Mouse (Mus musculus) urinary bladder, postnatal 10 days (tissue): ENCODE data around the gene Ap5z1.

Source experiments
- DNase-seq: peaks from one replicate; pipeline ENCODE4 v3.0.0; 2022; ENCODE audit warnings: low spot score

Ap5z1 gene

DNA sequence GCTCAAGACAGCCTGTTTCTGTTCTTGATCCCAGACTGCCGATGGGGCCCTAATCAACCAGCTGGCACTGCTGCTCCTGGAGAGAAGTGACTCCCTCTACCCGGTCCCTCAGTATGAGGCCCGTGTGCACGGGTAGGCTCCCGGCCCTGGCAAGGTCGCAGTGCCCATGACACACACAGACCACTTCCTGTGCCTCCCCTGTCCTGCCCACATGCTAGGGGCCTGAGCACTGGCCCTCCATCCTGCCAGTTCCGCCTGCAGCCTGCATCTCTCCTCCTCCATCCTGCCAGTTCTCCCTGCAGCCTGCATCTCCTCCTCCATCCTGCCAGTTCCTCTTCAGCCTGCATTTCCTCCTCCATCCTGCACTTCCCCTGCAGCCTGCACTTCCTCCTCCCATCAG lies 11.9 kb downstream of the Ap5z1 start:
- DNase-seq = no peak

DNA sequence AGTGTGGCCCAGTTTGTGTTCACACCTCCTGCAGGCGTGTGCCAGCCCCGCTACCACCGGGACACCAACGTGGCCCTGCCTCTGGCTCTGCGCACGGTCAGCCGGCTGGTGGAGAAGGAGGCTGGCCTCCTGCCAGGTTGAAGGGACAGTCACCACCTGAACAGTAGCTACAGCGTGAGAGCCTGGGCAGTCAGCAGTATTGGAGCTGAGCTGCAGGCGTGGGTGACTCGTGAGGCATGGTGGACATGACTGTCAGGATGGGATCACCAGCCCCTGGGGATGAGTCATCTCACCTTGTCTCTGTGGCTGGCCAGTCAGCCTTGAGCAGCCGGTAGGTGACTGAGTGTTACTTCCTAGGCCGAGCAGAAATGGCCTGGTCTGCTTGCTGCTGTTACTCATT lies 13.6 kb downstream of the Ap5z1 start:
- DNase-seq = no peak

DNA sequence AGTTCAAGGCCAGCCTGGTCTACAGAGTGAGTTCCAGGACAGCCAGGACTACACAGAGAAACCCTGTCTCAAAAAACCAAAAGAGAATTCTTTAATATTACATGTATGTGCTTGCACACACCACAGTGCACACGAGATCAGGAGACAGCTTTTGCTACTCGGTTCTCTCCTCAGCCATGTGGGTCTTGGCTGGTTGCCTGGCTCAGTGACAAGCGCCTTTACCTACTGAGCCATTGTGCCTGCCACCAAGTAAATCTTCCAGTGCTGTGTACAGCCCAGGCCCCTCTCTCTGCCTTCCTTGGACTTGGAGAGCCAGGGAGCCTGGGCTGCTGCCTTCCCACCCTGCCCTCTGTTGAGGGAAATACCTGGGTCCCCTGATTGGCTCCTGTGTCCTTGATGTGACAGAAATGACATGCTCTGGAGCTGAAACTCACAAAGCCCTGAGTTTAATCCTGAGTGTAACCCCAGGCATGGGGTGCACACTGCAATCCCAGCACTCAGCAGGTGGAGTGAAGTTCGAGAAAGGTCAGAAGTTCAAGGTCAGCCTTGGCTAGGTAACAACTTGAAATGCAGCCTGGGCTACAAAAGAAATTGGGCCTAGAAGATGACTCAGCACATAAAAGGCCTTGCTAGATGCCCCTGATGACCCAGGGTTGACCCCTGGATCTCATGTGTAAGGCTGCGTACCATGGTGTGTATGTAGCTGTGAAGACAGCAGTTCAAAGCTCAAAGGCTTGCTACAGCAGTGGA lies 14.3 kb downstream of the Ap5z1 start:
- no peak for DNase-seq

DNA sequence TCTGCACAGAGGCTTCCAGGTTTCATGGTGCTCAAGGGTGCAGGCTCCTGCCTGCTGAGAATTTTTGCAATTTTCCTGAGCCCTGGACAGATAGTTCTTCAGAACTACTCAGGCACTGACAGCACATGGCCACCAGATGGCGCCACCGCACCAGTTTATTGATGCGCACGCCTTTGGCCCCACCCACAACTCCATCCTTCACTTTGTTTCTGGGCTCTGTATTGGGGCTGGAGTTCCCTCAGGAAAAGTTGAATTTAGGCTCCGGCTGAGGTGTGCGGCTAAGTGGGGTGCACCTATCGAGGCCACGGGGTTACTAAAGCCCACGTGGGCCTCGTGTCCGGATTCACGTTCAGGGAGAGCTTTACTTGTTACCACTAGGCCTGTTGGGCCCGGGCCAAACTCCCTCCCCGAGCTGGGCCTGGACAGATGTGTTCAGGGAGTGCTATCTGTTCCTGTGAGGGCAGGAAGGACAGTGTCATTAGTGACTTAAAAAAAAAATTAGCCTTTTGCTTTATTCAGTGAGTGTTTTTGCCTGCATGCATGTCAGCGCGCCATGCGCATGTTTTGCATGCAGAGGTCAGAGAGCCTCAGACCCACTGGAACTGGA lies 15.2 kb downstream of the Ap5z1 start:
- peak; percentile 50 for DNase-seq

DNA sequence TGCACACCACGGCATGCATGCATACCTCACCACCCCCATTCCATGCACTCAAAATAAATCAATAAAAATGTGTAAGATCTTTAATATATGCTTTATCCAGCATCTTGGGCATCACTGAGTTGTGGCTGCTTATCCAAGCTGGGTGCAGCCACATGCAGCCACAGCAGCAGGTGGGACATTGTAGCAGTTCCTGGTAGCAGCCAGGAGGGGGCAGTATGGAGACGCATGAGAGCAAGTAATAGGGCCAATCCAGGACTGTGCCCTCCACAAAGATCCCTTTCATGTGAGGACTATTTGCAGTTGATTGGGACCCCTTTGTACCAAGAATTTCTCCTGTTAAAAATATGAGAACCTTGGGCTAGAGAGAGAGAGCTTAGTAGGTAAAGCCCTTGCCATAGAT lies 18.8 kb downstream of the Ap5z1 start:
- no peak for DNase-seq

DNA sequence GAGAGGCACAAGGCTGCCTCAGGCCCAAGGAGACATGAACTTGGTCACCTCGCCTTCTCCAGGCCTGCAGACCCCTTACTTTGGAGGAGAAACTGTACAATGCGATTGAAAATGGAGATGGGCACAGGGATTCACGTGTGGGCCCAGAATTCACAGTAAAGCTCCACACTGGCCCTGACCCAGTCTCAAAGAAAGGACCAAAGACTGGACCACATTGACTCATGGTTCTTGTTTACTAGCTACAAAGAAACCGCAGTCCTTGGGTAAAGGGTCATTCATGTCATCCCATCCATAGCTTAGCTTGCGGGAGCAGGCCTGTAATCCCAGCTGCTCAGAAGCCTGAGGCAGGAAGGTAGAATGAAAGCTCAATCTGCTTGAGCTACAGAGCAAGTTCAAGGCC lies 19.8 kb downstream of the Ap5z1 start:
- no peak for DNase-seq

DNA sequence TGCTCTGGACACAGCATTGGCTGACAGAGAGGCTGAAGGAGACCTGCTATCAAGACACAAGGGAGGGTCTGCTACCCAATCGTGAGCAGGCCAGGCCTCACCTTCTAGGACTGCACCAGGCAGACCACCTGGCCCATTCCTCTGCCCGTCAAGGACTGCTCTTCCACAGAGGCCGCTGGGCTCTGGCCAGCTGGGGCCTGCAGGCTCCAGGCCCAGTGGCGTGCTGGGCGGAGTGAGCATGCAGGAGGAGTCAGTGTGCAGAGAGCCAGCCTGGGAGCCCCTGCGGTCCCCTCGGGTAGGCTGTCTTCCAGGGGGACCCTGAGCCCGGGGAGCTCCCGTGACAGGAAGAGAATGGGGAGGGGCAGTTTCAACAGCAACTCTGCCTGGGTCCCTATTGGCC lies 22.9 kb downstream of the Ap5z1 start:
- no peak for DNase-seq

DNA sequence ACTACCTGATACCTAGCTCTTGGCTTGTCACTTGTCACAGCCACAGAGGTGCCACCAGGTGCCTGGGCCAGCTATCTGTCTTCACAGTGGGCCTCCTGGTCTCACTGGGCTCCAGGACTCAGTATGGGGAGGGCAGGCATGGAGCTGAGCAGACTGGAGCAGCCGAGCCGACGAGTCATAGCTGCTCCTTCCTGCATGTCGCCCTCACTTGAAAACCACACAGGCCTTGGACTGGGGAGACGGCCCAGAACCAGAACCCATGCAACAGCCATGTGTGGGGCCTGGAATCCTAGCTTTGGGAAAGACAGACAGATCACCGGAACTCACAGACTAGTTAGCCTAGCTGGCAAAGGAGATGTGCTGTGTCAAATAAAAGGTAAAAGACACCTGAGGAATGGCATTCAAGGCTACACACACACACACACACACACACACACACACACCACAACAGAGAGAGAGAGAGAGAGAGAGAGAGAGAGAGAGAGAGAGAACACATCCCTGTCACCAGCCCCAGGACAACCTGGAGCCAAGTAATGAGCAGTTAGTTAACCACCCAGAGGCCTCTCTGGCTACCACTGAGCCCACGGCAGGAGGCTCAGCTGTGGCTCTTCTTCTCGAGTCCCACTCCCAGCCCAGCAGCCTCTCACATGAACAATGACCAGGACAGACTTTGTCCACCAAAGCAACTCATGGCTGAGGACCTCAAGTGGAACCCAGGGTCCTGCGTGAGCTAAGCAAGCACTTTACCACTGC lies 26.4 kb downstream of the Ap5z1 start:
- DNase-seq = no peak

DNA sequence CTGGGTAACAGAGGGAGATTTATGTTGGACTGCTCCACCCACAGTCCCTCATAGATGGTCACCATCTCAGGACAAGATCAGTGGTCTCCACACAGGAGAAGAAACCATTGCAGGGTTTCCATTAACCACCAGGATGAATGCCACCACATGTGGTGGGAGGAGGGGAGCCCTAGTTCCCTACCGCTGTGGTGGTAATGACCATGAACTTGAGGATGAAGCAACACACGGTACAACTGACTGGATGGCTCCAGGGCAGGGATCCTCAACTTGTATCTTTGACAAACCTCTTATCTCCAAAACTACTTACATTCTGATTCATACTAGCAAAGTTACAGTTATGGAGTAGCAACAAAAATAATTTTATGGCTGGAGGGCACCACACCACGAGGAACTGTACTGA lies 29.6 kb downstream of the Ap5z1 start:
- DNase-seq = no peak

DNA sequence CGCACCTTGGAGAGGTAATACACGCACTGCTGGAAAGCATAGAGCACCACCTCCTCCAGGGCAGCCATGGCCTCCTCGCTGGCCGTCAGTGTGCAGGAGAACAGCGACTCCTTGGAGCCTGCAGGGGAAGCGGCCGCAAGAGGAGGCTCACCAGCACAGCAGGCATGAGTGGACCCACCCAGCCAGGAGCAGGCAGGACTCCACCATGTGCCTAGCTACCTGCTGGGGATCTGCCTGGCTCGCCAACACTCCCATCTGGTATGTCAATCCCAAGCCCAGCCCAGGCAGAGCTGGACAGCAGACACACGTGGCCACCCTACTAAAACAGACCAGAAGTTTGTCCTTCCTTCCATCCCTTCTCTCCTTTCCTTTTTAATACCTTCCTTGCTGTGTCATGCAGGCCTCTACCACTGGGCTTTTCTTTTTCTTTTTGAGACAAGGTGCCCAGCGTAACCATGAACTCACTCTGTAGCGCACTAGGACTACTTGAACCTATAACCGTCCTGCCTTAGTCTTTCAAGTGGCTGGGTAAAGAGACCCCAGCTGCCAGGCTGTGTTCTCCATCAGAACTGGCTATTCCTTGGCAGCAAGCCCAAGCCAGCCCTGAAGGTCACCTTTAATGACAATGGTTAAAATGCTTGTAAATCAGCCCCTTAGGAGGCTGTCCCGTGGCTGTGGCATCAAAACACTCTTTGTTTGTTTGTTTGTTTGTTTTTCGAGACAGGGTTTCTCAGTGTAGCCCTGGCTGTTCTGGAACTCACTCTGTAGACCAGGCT lies 31.8 kb downstream of the Ap5z1 start:
- no peak for DNase-seq

DNA sequence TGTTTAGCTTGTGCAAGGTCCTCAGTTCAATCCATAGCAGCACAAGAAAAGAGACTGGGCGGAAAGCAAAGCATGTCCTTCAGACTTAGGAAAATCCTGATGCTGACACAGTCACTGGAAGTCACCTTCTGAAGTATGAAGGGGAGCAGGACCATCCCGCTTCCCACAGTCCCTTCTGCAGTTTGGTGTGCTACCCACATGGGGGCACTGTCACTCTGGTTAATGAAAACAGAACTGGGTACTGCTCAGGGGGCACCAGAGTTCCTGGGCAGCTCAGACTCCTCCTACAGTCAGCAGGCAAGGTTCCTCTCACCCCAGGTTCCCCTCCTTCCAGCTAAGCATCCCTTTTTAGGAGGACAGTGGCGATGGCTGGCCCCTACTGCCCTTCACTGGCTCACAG lies 35.2 kb downstream of the Ap5z1 start:
- DNase-seq = no peak

DNA sequence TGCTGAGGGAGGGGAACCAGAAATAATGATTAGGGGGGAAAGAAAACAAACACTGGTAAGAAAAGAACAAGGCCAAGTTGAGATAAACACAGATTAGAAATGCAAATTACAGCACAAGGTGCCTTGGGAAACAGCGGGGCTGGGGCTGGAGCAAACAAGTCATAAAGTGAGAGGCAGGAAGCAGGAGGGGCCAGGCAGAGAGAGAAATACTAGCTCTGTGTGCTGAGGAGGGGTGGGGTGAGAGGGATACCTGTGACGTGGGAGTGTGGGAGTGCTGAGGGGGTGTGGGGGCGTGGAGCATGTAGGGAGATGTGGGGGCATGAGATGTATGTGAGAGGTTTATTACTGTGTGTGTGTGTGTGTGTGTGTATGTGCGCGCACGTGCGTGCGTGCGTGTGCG lies 37.2 kb downstream of the Ap5z1 start:
- DNase-seq = no peak

DNA sequence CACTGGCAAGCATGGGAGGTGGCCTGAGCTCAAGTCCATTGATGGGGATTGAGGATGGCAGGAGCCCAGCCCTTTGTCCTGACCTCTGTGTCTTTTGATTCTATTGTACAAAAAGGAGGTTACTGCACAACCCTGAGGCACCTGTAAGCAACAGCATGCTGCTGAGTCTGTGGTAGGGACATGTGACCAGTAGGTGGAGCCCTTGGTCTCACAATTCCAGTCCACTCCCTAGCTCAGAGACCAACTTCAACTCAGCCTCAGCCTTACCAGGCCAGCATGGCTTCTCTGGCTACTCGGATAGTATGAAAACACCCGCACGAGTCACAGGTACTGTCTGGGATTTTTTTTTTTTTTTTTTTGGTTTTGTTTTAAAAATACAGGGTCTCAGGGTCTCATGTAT lies 38.7 kb downstream of the Ap5z1 start:
- DNase-seq = no peak

DNA sequence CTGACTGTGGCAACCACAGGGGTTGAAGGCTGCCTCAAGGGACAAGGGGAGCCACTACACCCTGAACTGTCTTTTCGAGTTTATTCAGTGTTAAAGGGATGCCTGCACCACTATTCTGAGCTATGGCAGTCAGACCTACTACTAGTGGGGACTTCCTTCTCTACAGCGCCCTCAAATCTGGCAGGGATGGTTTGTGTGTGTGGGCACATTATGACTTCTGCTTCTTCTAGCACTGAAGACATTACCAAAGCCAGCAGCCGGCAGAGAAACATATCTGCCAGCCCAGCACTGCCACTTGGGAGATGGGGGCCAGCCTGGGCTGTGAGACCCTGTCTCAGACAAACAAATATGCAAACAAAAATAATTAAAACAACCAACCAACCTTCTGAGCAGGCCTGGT lies 40.4 kb downstream of the Ap5z1 start:
- no peak for DNase-seq

DNA sequence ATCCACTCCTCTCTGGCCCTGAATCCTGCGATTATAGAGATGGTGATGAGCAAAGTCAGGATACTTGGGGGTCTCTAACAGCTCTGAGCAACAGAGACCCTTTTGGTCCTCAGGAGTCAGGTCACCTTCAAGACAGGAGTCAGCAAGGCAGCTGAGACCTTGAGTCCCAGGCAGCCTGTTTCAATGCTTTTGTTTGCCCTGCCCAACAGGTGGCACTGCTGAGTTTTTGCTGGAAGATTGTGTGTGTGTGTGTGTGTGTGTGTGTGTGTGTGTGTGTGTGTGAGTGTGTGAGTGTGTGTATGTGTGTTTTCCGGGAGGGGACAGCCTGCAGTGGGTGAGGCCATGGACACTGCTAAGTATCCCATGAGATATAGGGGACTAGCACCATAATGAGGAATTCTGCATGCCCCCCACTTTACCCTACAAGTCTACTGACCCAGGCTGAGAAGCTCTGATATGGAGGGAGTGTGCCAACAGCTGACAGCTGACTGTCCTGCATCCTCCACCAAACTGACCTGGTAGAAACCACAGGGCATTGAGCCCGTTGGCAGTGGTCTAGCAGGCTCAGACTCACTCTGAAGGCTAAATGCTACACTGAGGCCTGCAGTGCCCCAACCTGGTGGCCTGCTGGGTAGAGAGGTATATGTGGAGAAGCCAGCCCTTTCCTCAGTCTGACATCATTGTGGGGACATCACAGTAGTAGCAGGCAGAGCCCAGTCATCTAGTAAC lies 42.1 kb downstream of the Ap5z1 start:
- no peak for DNase-seq

DNA sequence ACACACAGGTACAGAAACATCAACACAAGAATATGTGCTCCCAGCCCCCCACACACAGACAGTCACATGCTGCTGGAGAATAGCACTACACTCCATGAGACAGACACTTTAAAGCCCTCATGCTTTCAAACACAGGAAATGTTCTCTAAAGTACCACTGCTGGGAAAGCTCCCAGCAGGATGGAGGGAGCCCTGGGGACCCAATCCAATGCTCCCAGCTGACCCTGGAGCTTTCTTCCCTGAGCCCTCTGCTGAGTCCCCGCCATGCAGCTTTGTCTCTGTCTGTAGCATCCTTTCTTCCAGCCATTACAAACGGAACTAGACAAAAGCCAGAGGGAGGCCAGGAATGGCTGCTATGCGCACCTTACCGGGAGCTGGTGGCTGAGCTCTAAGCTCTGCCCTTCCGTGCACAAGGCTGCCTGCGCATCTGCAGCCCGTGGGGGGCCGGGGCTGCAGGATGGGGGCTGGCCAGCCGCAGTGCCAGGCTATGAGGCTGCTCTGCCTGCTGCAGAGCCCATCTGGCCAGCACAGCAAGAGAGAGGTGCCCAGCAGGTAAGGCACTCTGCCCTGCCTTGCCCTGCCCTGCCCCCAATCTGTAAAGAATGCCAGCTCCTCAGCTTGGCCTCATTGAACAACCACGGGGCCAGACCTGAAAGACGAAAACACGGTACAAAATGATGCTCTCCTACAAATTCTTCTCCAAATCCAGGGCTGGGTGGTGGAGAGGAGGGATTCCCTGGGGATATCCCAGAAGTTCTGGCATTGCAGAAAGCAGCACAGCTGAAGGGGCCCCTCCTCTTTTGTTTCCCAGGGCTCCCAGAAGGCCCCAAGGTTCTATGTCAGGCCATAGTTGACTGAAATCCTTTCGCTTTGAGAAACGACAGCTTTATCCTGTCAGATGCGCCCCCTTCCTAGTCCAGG lies 45.7 kb downstream of the Ap5z1 start:
- no peak for DNase-seq

DNA sequence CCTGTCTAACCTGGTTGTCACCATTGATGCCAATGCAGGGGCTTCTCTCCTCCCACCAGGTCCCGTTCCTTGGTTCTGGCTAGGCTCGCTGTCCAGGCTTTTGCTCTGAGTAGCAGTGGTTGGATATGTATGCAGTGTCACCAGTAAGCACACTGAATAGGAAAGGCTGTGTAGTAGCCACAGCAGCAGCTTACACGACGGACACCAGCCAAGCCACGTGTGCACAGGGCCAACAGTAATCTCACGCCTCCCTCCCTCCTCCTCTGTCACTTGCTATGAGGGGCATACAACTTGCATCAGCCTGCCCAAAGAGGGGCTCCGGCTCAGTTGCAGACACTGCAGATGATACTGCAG lies 46.3 kb downstream of the Ap5z1 start:
- DNase-seq = no peak

DNA sequence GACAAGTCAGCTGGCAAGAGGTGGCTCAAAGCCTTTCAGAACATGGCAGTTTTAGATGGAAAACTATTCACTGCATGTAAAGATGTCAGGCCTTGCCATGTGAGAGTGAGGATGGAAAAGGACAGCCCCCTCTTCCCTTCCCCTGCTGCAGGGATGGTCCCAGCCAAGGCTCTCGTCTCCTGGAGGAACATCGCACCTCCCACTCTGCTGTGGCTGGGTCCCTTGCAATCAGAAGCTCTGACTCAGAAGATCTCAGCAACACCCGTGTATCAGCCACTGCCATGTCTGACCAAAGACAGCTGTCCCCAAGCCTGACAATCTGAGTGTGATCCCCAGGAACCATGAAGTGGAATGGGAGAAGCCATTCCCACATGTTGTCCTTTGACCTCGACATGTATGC lies 48.4 kb downstream of the Ap5z1 start:
- no peak for DNase-seq

DNA sequence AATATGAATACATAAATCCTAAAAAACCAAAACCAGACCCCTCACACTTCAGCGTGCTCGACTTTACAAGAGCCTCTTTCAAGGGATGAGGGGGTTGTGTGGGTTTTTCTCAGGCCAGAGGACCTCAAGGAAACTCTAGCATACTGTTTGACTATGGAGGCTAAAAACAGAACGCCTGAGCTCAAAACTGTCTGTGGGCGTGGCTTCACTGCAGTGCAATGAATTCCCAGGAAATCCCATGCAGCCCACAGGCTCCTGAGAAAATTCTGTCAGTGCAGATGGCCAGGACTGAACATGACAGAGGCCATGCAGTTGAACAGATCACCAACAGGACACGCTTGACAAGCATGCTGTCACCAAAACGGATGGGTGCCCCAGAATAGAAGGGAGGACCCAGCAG lies 55.2 kb downstream of the Ap5z1 start:
- DNase-seq = no peak

DNA sequence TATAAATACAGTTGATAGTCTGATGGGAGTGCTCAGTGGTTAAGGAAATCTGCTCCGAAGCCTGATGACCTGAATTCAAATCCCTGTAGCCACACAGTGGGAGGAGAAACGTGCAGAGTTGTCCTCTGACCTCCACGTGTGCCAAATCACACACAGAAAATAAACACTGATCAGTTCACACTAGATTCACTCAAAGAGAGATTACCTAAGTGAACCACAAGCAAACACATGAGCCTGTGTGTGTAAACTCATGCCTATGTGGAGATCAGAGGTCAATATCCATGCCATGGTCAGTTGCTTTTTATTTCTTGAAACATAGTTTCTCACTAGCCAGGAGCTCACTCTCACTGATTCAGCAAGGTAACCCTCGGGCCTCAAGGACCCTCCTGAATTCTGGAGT lies 56.6 kb downstream of the Ap5z1 start:
- no peak for DNase-seq
